Mouse (Mus musculus) ES-Bruce4 (cell line): ENCODE results near the gene 4930452B06Rik. TPM values are rescaled to one million over a fixed set of nuclear protein-coding genes. Genes with fewer than 3 reads are reported as not detected.

Experiments used
- H3K27ac ChIP-seq: 2 replicates; pipeline ENCODE4 v1.5.1; 2012; ENCODE audit warnings: low read length, inconsistent platforms; ENCODE audit not compliant: insufficient read depth
- H3K27me3 ChIP-seq: 2 replicates; pipeline ENCODE4 v1.6.1; 2012; ENCODE audit warnings: mild to moderate bottlenecking, low read length, inconsistent platforms; ENCODE audit not compliant: control insufficient read depth, poor library complexity, insufficient read depth, severe bottlenecking
- H3K36me3 ChIP-seq: 2 replicates; pipeline ENCODE4 v1.6.1; 2012; ENCODE audit warnings: inconsistent platforms, mild to moderate bottlenecking, low read length, moderate library complexity; ENCODE audit not compliant: control insufficient read depth, poor library complexity, insufficient read depth, severe bottlenecking
- H3K4me1 ChIP-seq: one replicate; pipeline ENCODE4 v1.8.1; 2011; ENCODE audit warnings: low read length; ENCODE audit not compliant: control insufficient read depth, insufficient read depth
- H3K4me3 ChIP-seq: 2 replicates; pipeline ENCODE4 v1.5.1; 2011; ENCODE audit warnings: low read depth, mild to moderate bottlenecking, low read length
- H3K9ac ChIP-seq: 2 replicates; pipeline ENCODE4 v1.6.1; 2012; ENCODE audit warnings: low read depth, mild to moderate bottlenecking, inconsistent platforms; ENCODE audit not compliant: poor library complexity, severe bottlenecking
- H3K9me3 ChIP-seq: replicated peaks from 2 replicates; pipeline ENCODE4 v1.6.1; 2012; ENCODE audit warnings: mild to moderate bottlenecking, low read length, inconsistent platforms; ENCODE audit not compliant: control insufficient read depth, poor library complexity, insufficient read depth, severe bottlenecking
- CTCF ChIP-seq: IDR thresholded peaks from one replicate; pipeline ENCODE4 v1.8.1; 2011; ENCODE audit warnings: low read depth, low read length
- EP300 ChIP-seq: IDR thresholded peaks from 2 replicates; pipeline ENCODE4 v1.6.1; 2011; ENCODE audit warnings: low read depth, low read length; ENCODE audit not compliant: insufficient read depth
- POLR2A ChIP-seq: IDR thresholded peaks from one replicate; pipeline ENCODE4 v1.8.1; 2011; ENCODE audit warnings: low read length; ENCODE audit not compliant: insufficient read depth
- polyA plus RNA-seq: library from polyadenylated mRNA; stranded (reverse); fragments of >200 nt; gene quantifications from 2 replicates; pipeline ENCODE4 v1.2.4, GENCODE M21; 2011; ENCODE audit warnings: low read depth; ENCODE audit not compliant: missing spikeins, insufficient read depth, insufficient read length

4930452B06Rik gene
- polyA plus RNA-seq, 1 experiment: 16.5 TPM

GRCm38 (mm10) chr14:8392181-8392825 is 273.7 kb downstream of the 4930452B06Rik start:
- no peak overlapping the region for H3K4me3 ChIP-seq
- no peak overlapping the region for H3K27ac ChIP-seq
- no peaks in the 10 kb centered on the region for H3K36me3 ChIP-seq
- no peaks in the 10 kb centered on the region for H3K27me3 ChIP-seq
- no peak overlapping the region for H3K9ac ChIP-seq
- no peaks in the 10 kb centered on the region for H3K4me1 ChIP-seq
- TF ChIP-seq CTCF (no peak), POLR2A (no peak), EP300 (no peak)
- no peaks in the 10 kb centered on the region for H3K9me3 ChIP-seq
